Mouse (Mus musculus): ENCODE measurements at regions not wholly inside any gene's neighbourhood (a gene's known extent, or its start where the extent isn't known, plus 50 kb on each side); places are given as distances from the start of the nearest gene placed in this dataset.

DNA sequence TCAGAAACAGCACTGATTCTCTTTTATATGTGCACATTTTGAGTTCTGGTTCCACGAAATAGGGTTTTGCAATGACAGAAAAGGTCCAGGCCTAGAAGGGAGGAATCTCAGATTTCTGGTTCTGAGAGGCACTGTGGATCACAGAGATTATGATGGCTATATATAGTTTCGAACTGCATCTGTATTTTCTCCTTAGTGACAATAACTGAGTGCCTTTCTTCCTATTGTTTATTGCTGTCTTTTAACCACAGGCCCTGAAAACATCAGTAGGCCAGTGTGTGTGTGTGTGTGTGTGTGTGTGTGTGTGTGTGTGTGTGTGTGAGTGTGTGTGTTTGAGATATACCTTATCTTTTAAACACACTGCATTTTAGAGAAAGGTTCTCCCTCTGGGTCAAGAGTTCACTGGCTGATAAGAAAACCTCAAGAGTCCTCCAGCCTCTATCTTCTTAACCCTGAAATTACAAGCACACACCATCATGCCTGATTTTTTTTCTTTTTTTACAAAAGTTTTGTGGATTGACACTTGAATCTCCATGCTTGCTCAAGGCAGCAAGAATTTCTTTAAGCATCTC, 708.2 kb downstream of the Kcnj2 start:
- no peak overlapping the region for H3K9ac ChIP-seq (ENCODE audit: control insufficient read depth, low read depth, low read length, poor library complexity, severe bottlenecking)
- no peaks in the 10 kb centered on the region for H3K9me3 ChIP-seq (replicated peaks; ENCODE audit: insufficient read depth, low read length)
- no peaks in the 10 kb centered on the region for H3K27me3 ChIP-seq (ENCODE audit: control insufficient read depth in 1 of 2, insufficient read depth in 2 of 2, low read length in 2 of 2)
- H3K27ac ChIP-seq (ENCODE audit: control insufficient read depth, low read depth, low read length) = no peak overlapping the region
- peak; percentile 77 for DNase-seq (ENCODE audit: low read depth, low spot score)
- no peaks in the 10 kb centered on the region for H3K79me2 ChIP-seq (ENCODE audit: control insufficient read depth, insufficient read depth, low read length, poor library complexity)
- no peak overlapping the region for H3K4me3 ChIP-seq (ENCODE audit: control insufficient read depth in 1 of 2, insufficient read depth in 1 of 2, low read depth in 2 of 2, low read length in 2 of 2)
- H3K4me1 ChIP-seq (ENCODE audit: control insufficient read depth in 1 of 2, insufficient read depth in 2 of 2, low read length in 2 of 2) = peaks cover 8 to 15% of the 10 kb centered on the region in 2 experiments; a peak in 3 of 4 replicates
- TF ChIP-seq GATA1 (IDR thresholded peaks at IDR 0.05; ENCODE audit: low read depth, low read length) (peak; percentile 98), MEF2A (IDR thresholded peaks at IDR 0.05; ENCODE audit: extremely low read depth, insufficient replicate concordance, low read depth, low read length, poor library complexity, severe bottlenecking) (peak; percentile 82; the same call in 1 of the 2 replicates), POLR2AphosphoS2 (IDR thresholded peaks at IDR 0.05; ENCODE audit: low read length) (no peak), HCFC1 (IDR thresholded peaks at IDR 0.05; ENCODE audit: low read depth, low read length) (0 out of 2 replicates have a peak, but pooled peaks have one; percentile 49), RAD21 (IDR thresholded peaks at IDR 0.05; ENCODE audit: low read depth, low read length) (no peak), CHD2 (IDR thresholded peaks at IDR 0.05; ENCODE audit: low read length) (no peak; the same call in 1 of the 2 replicates), JUND (IDR thresholded peaks at IDR 0.05; ENCODE audit: low read depth, low read length) (no peak), NRF1 (IDR thresholded peaks at IDR 0.05; ENCODE audit: insufficient read depth, low read depth, low read length, poor library complexity, severe bottlenecking) (no peak), TCF12 (IDR thresholded peaks at IDR 0.05; ENCODE audit: low read depth, low read length) (peak; percentile 100), SIN3A (IDR thresholded peaks at IDR 0.05; ENCODE audit: low read length) (peak; percentile 75), KAT2A (conservative IDR thresholded peaks at IDR 0.05; ENCODE audit: low read depth, low read length) (peak; percentile 25; the same call in 1 of the 2 replicates), MAZ (IDR thresholded peaks at IDR 0.05; ENCODE audit: low read depth, low read length) (0 out of 2 replicates have a peak, but pooled peaks have one; percentile 57), SMC3 (IDR thresholded peaks at IDR 0.05; ENCODE audit: low read depth, low read length) (peak; percentile 30), ZC3H11A (IDR thresholded peaks at IDR 0.05; ENCODE audit: low read depth, low read length) (no peak), ETS1 (IDR thresholded peaks at IDR 0.05; ENCODE audit: low read depth, low read length) (peak; percentile 95), ZNF384 (IDR thresholded peaks at IDR 0.05; ENCODE audit: low read depth, low read length) (peak; percentile 93), MAFK (IDR thresholded peaks at IDR 0.05; ENCODE audit: borderline replicate concordance, low read depth, low read length) (peak; percentile 81), MAX (IDR thresholded peaks at IDR 0.05; ENCODE audit: low read length) (no peak), ZMIZ1 (IDR thresholded peaks at IDR 0.05; ENCODE audit: low read depth, low read length) (0 out of 2 replicates have a peak, but pooled peaks have one; percentile 56), RCOR1 (IDR thresholded peaks at IDR 0.05; ENCODE audit: low read depth, low read length) (peak; percentile 99), TAL1 (IDR thresholded peaks at IDR 0.05; ENCODE audit: low read length) (peak; percentile 79), MXI1 (IDR thresholded peaks at IDR 0.05; ENCODE audit: low read depth, low read length) (peak; percentile 63; the same call in 1 of the 2 replicates), BHLHE40 (IDR thresholded peaks at IDR 0.05; ENCODE audit: borderline replicate concordance, low read depth, low read length) (peak; percentile 76; the same call in 1 of the 2 replicates), ELF1 (IDR thresholded peaks at IDR 0.05; ENCODE audit: low read depth, low read length) (0 out of 2 replicates have a peak, but pooled peaks have one; percentile 40), USF2 (IDR thresholded peaks at IDR 0.05; ENCODE audit: borderline replicate concordance in 1 of 2, insufficient read depth in 1 of 2, low read depth in 1 of 2, low read length in 2 of 2) (no peak), MYC (IDR thresholded peaks at IDR 0.05; ENCODE audit: low read depth, low read length) (peak; percentile 33; the same call in 1 of the 2 replicates), EP300 (IDR thresholded peaks at IDR 0.05; ENCODE audit: low read depth in 1 of 2, low read length in 2 of 2) (peak; percentile 98)
- peaks cover 0 to 18% of the 10 kb centered on the region in 2 experiments; a peak in 2 of 4 replicates for H3K36me3 ChIP-seq (ENCODE audit: control insufficient read depth in 1 of 2, insufficient read depth in 2 of 2, low read length in 2 of 2)
